Mouse (Mus musculus): ENCODE results near the gene Olfr1385.
"Not testable (repeated sequence)": the region's sequence is repeated elsewhere in the genome, so short reads cannot be mapped to it uniquely, and the experiment has no call there.

Gene Olfr1385

DNA sequence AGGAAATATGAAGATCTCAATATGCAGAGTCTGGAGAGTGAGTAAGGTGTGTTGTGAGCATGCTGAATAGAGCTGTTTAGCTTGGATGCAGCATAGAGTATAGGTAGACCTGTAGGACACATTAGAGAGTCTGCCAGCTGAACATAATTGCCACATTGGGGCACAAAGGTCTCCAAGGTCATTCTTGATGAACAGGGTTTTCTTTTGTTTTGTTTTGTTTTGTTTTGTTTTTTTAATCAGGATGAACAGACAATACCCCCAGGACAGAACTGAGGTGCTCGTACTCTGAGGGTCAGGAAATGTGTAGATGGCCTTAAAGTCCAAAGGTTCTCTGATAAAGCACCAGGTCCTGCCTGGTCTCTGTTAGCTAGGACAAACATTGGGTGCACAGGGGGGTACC lies at the start of gene Olfr1385:
Gene Olfr1385 (plus strand): TSS at position 301 of the 400 bp plus-strand sequence.
- not testable (repeated sequence) for DNase-seq (ENCODE audit: low read depth, low spot score)

DNA sequence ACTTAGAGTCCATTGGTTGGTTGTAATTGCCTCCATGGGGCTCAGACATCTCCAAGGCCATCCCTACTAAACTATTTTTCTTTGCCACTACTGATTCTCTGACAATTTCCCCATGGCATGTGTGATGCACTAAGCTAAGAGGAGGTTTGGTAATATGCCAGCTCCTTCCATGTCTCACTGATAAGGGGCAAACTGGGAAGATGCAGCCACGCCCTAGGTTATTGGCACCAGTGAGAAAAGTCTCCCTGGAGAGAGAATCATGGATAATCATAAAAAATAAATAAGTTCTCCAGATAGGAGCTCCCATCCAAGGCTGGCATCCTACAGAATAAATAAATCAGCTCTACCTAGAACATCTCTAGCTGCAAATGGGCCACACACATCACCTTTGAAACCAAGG lies 33.8 kb upstream of the Olfr1385 start, which contains the start of gene Olfr1387:
Gene Olfr1387 (plus strand): TSS at position 301 of the 400 bp plus-strand sequence.
- DNase-seq (ENCODE audit: low read depth, low spot score): no peak

DNA sequence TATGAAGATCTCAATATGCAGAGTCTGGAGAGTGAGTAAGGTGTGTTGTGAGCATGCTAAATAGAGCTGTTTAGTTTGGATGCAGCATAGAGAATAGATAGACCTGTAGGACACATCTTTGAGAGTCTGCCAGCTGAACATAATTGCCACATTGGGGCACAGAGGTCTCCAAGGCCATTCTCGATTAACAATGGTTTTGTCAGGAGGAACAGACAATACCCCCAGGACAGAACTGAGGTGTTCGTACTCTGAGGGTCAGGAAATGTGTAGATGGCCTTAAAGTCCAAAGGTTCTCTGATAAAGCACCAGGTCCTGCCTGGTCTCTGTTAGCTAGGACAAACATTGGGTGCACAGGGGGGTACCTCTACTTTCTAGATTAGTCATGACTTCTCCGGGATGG lies 24.1 kb upstream of the Olfr1385 start, which contains the start of gene Olfr1386:
Gene Olfr1386 (plus strand): TSS at position 301 of the 400 bp plus-strand sequence.
- not testable (repeated sequence) for DNase-seq (ENCODE audit: low read depth, low spot score)

DNA sequence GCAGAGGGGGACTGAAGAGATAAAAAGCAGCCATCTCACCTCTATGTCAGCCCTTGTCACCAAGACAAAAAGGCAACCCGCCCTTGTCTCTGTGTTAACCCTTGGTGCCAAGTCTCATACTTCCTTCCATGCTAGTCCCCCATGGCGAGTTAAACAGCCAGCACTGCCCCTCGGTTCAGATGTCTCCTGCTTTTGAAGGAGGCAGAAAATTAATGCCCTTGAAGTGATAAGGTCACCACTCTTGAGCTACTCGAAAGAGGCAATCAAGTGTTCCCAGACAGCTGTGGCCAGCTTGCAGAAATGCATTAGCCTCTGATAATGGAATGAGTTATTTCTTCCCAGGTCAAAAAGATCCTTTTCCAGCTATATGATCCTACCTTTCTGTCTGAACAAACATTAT lies 2.9 kb upstream of the Olfr1385 start:
- DNase-seq (ENCODE audit: low read depth, low spot score): no peak

DNA sequence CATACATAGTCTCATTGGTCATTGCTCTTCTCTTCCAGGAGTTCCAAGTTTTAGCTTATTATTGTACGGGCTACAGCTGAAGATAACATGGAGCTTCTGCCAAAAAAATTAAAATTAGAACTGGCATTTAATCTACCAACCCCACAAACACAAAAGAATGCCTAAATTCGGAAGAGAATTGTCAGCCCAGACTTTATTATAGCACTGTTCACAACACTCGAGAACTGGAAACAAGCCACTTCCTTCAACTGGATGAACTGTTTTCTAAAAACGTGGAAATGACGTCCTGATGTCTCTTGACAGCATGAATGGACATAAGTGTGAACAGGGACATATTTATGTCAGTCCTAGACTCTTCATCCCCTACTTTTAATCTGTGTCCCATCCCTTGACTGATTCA lies 29.2 kb downstream of the Olfr1385 start:
- no peak for DNase-seq (ENCODE audit: low read depth, low spot score)

DNA sequence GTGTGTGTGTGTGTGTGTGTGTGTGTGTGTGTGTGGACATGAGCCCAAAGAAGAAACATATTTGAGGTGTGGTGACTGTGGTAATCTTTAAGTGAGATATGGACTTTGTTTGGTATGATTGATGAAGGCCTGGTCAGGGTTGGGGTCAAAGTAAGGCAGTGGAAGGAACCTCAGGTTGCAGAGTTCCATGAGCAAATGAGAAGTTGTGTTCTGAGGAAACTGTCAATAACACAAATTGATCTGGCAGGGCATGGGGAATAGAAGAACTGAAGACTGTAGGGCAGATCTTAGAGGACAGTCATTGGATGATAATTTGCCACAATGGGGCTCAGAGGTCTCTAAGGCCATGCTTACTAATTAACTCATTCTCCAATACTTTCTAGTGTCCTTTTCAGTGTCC lies 30.5 kb downstream of the Olfr1385 start, which contains the start of gene Olfr1383:
Gene Olfr1383 (plus strand): TSS at position 301 of the 400 bp plus-strand sequence.
- no peak for DNase-seq (ENCODE audit: low read depth, low spot score)

DNA sequence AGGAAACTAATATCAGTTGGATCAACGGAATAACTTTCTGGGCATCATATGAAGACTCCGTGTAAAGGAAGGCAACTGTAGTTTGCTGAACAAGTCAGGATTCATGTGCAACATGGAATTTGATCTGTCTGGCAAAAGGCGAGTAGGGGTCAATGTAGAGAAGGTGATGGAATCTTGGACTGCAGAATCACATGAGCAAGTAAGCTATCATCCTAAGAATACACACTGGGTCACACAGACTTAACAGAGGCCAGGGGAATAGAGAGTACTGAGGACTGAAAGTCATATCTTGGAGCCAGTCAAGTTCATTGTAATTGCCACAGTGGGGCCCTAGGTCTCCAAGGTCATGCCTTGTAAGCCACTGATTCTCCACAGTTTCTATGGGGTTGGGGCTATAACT lies 39.1 kb downstream of the Olfr1385 start, which contains the start of gene Olfr1382:
Gene Olfr1382 (plus strand): TSS at position 301 of the 400 bp plus-strand sequence.
- no peak for DNase-seq (ENCODE audit: low read depth, low spot score)

DNA sequence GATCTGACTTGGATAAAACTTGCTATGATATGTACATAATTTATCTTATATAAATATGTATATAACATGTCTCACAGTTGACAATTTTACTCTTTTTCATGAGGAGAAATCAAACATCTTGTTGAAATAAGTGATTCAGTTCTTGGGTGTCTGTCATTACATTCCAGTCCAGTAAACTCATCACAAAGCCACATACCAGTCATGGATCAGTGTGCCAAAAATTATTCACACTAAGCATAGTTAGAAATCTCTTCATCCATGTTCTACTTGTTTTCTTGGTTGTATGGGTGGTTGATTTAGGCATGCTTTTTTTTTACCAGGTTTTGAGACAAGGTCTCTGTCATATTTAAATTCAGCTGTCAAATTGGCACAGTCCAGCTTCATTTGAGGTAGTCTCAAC lies 43.9 kb downstream of the Olfr1385 start:
- no peak for DNase-seq (ENCODE audit: low read depth, low spot score)

DNA sequence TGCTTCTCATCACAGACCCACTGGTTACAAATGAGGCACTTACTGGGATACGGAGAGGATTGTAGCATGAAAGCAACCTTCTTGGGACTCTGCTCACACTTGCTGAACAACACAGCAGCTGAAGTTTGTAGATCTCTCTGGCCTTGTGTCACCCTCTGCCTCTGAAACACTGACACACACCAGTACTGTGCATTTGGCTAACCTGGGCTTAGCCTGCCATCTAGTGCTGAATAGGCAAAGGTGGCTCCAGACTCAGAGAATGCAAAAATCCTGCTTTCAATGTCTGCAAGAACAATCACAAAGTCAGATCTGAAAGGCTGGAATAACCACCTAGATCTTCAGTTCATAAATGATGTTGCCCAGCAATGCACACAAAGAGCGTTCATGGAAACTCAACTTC lies 47.8 kb downstream of the Olfr1385 start:
- DNase-seq (ENCODE audit: low read depth, low spot score): not testable (repeated sequence)

DNA sequence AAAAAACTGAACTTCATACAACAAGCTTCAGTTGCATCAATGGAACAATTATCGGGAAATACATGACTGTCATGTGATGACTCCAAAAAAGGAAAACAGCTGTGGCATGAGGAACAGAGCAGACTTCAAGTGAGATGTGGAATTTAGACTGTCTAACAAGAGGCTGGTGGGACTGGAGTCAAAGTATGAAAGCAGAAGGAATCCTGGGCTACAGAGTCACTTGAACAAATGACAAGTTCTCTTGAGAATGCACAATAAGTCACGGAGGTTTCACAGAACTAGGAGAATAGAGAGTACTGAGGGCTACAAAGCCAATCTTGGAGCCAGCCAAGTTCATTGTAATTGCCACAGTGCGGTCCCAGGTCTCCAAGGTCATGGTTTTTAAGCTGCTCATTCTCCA lies 54.3 kb downstream of the Olfr1385 start, which contains the start of gene Olfr1381:
Gene Olfr1381 (plus strand): TSS at position 301 of the 400 bp plus-strand sequence.
- not testable (repeated sequence) for DNase-seq (ENCODE audit: low read depth, low spot score)

Measured in skeletal muscle tissue, adult 2 months (tissue).